Mouse (Mus musculus): ENCODE results near the gene Gss. TPM values are rescaled to one million over a fixed set of nuclear protein-coding genes. Genes with fewer than 3 reads are reported as not detected.

Gss gene
- 27.4 and 29.7 TPM in 2 replicates for polyA plus RNA-seq (2015; fragmentation: Nextera tagmentation; extraction: Ambion mirVana)

GRCm38 (mm10) chr2:155592137-155592853 lies at the start of gene Gss:
Gene Gss (minus strand): TSS chr2:155592810.

GRCm38 (mm10) chr2:155610978-155611377 lies 18.4 kb upstream of the Gss start, which contains the start of gene Myh7b:
Gene Myh7b (plus strand): TSS chr2:155611212.

GRCm38 (mm10) chr2:155517455-155518423 lies 74.9 kb downstream of the Gss start, which contains the start of the genes Acss2 and Ggt7:
Gene Acss2 (plus strand): TSS chr2:155517948.
Gene Ggt7 (minus strand): TSS chr2:155518237.

MicroRNA genes within 50 kb of the gene (microRNA counts, 519-probe panel; counts per million panel counts)
- 88.3 counts per million for microRNA mmu-miR-499

Other genes with a start within 250 kb of the Gss start
- 18.6 and 22.6 TPM in 2 replicates for gene Pigu, start 235.4 kb downstream of the Gss start, polyA plus RNA-seq (2015; fragmentation: Nextera tagmentation; extraction: Ambion mirVana)
- gene Trp53inp2, start 211.8 kb downstream of the Gss start, polyA plus RNA-seq (2015; fragmentation: Nextera tagmentation; extraction: Ambion mirVana) = 3.8 and 5.0 TPM in 2 replicates
- 13.8 and 15.9 TPM in 2 replicates for gene Ncoa6, start 118.9 kb downstream of the Gss start, polyA plus RNA-seq (2015; fragmentation: Nextera tagmentation; extraction: Ambion mirVana)
- gene Acss2, start 74.9 kb downstream of the Gss start, polyA plus RNA-seq (2015; fragmentation: Nextera tagmentation; extraction: Ambion mirVana) = 15.0 and 15.8 TPM in 2 replicates
- 0.70 TPM in 2 replicates for gene Ggt7, start 74.6 kb downstream of the Gss start, polyA plus RNA-seq (2015; fragmentation: Nextera tagmentation; extraction: Ambion mirVana)
- 0.98 and 1.6 TPM in 2 replicates for gene Myh7b, start 18.4 kb upstream of the Gss start, polyA plus RNA-seq (2015; fragmentation: Nextera tagmentation; extraction: Ambion mirVana)
- 55.5 and 63.6 TPM in 2 replicates for gene Trpc4ap, start 99.6 kb upstream of the Gss start, polyA plus RNA-seq (2015; fragmentation: Nextera tagmentation; extraction: Ambion mirVana)
- gene Edem2, start 136.7 kb upstream of the Gss start, polyA plus RNA-seq (2015; fragmentation: Nextera tagmentation; extraction: Ambion mirVana) = 21.8 and 27.5 TPM in 2 replicates
- gene Gm17581, start 143.1 kb upstream of the Gss start, polyA plus RNA-seq (2015; fragmentation: Nextera tagmentation; extraction: Ambion mirVana) = not detected in 2 replicates
- gene Procr, start 158.3 kb upstream of the Gss start, polyA plus RNA-seq (2015; fragmentation: Nextera tagmentation; extraction: Ambion mirVana) = 6.6 and 7.8 TPM in 2 replicates
- gene Mmp24, start 182.5 kb upstream of the Gss start, polyA plus RNA-seq (2015; fragmentation: Nextera tagmentation; extraction: Ambion mirVana) = 0.11 TPM in 1 of 2 replicates, not detected in the other
- gene BC029722, start 226.6 kb upstream of the Gss start, polyA plus RNA-seq (2015; fragmentation: Nextera tagmentation; extraction: Ambion mirVana) = 11.2 and 14.4 TPM in 2 replicates
- 131 and 133 TPM in 2 replicates for gene Eif6, start 234.1 kb upstream of the Gss start, polyA plus RNA-seq (2015; fragmentation: Nextera tagmentation; extraction: Ambion mirVana)
- gene Fam83c, start 242.0 kb upstream of the Gss start, polyA plus RNA-seq (2015; fragmentation: Nextera tagmentation; extraction: Ambion mirVana) = 0.07 TPM in 1 of 2 replicates, not detected in the other

Data from spleen, postnatal 0 days (tissue).